ENCODE assay signal across 7 mouse cellular contexts in the genomic region with DNA sequence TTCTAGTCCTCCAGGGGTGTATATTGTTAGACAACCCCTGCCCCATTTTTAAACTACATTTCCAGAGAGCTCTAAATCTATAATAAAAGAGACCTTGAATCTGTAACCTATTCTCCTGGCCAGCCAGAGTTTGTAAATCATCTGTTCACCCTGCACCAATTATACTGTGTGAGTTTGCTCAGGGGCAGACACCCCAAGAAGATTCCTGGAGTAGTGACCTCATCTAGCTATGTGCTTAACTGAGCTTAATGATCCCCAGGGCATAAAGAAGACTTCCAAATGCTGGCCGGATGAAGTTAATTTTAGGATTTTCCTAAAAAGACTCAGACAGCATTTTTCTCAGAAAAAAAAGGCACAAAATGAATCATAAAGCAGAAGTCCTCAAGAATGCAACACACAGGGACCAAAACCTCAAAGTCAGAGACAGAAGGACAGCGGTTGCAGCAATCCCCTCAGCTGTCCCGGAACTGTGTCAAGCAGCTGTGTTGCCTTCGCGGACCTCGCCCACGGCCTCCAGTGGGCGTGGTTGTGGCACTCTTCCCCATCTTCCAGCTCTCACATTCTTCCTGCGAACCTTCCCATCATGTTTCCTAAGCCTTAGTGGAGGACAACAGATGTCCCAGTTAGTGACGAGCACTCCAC. TPM values are rescaled to one million over a fixed set of nuclear protein-coding genes. Genes with fewer than 3 reads are reported as not detected.
DNase-seq lines count a peak whose midpoint lies in the region; ATAC-seq and TF ChIP-seq lines count a peak whose summit lies in the region.

No protein-coding gene starts in this region.

- DNase-seq in adipocyte (ENCODE audit: low spot score), result peak; percentile 20
- DNase-seq in brain, adult 2 months (ENCODE audit: low read depth, low spot score), result peak; percentile 50
- DNase-seq in heart, postnatal 0 days (ENCODE audit: low spot score), result peak; percentile 25
- peak; percentile 2 for DNase-seq in liver, embryonic 13.5 days
- DNase-seq in layer of hippocampus, postnatal 10 days (ENCODE audit: low spot score in 2 of 2), result no peak
- no peak for DNase-seq in natural killer cell, adult 2 months (ENCODE audit: low spot score in 2 of 2)

- peak; percentile 76 for ATAC-seq in heart, postnatal 0 days (ENCODE audit: insufficient read depth, low read depth)
- ATAC-seq in liver, embryonic 13.5 days (ENCODE audit: low read depth), result no peak
- ATAC-seq in stomach, embryonic 16.5 days (ENCODE audit: insufficient read depth, low FRiP score), result peak; percentile 40; the same call in 1 of the 2 replicates

- no peaks in the 10 kb centered on the region for H3K36me3 ChIP-seq in heart, postnatal 0 days (replicated peaks; ENCODE audit: control insufficient read depth, insufficient read depth, low read length)
- no peaks in the 10 kb centered on the region for H3K36me3 ChIP-seq in liver, embryonic 13.5 days
- no peaks in the 10 kb centered on the region for H3K36me3 ChIP-seq in stomach, embryonic 16.5 days (ENCODE audit: control insufficient read depth, insufficient read depth, low read length)

- no peak for TF ChIP-seq CTCF in heart, postnatal 0 days (IDR thresholded peaks at IDR 0.05; ENCODE audit: low read depth)

- no peaks in the 10 kb centered on the region for H3K27me3 ChIP-seq in heart, postnatal 0 days (ENCODE audit: control insufficient read depth, insufficient read depth, low read length)
- no peaks in the 10 kb centered on the region for H3K27me3 ChIP-seq in liver, embryonic 13.5 days
- H3K27me3 ChIP-seq in stomach, embryonic 16.5 days (ENCODE audit: control insufficient read depth, insufficient read depth, low read length), result no peaks in the 10 kb centered on the region

- H3K27ac ChIP-seq in heart, postnatal 0 days (ENCODE audit: low read depth), result peak overlapping the region; percentile 53
- H3K27ac ChIP-seq in liver, embryonic 13.5 days, result no peak overlapping the region
- H3K27ac ChIP-seq in stomach, embryonic 16.5 days (ENCODE audit: low read length), result peak overlapping the region; percentile 3; the same call in 1 of the 2 replicates

- WGBS in heart, postnatal 0 days, result 41% methylated on average over 10 of the region's 10 CpGs
- WGBS in liver, embryonic 13.5 days (ENCODE audit: insufficient replicate concordance), result 39% methylated on average over 10 of the region's 10 CpGs
- WGBS in stomach, embryonic 16.5 days, result 33% methylated on average over 10 of the region's 10 CpGs

- H3K4me1 ChIP-seq in heart, postnatal 0 days (ENCODE audit: control insufficient read depth, insufficient read depth), result no peaks in the 10 kb centered on the region
- no peaks in the 10 kb centered on the region for H3K4me1 ChIP-seq in liver, embryonic 13.5 days (replicated peaks)
- H3K4me1 ChIP-seq in stomach, embryonic 16.5 days (ENCODE audit: control insufficient read depth, insufficient read depth, low read length), result no peaks in the 10 kb centered on the region

- H3K4me2 ChIP-seq in heart, postnatal 0 days (ENCODE audit: low read depth, low read length), result no peak overlapping the region; the same call in 1 of the 2 replicates
- no peak overlapping the region for H3K4me2 ChIP-seq in liver, embryonic 13.5 days
- H3K4me2 ChIP-seq in stomach, embryonic 16.5 days (ENCODE audit: low read depth, low read length), result peak overlapping the region; percentile 13; the same call in 1 of the 2 replicates

- H3K9me3 ChIP-seq in heart, postnatal 0 days (replicated peaks; ENCODE audit: control insufficient read depth, low read length), result no peaks in the 10 kb centered on the region
- H3K9me3 ChIP-seq in liver, embryonic 13.5 days (replicated peaks), result no peaks in the 10 kb centered on the region
- H3K9me3 ChIP-seq in stomach, embryonic 16.5 days (replicated peaks; ENCODE audit: control insufficient read depth, low read length), result no peaks in the 10 kb centered on the region

- H3K4me3 ChIP-seq in heart, postnatal 0 days (ENCODE audit: low read depth, low read length), result no peak overlapping the region
- no peak overlapping the region for H3K4me3 ChIP-seq in liver, embryonic 13.5 days (replicated peaks)
- H3K4me3 ChIP-seq in stomach, embryonic 16.5 days (replicated peaks; ENCODE audit: low read length), result no peak overlapping the region

- no peak for TF ChIP-seq EP300 in heart, postnatal 0 days (IDR thresholded peaks at IDR 0.05; ENCODE audit: low read depth)

- H3K9ac ChIP-seq in heart, postnatal 0 days (replicated peaks; ENCODE audit: low read depth, low read length), result no peak overlapping the region
- no peak overlapping the region for H3K9ac ChIP-seq in liver, embryonic 13.5 days
- H3K9ac ChIP-seq in stomach, embryonic 16.5 days (ENCODE audit: low read length), result no peak overlapping the region

RNA-seq across cellular contexts. Expression of a gene that starts 2.8 kb away (rescaled TPM):
- total RNA-seq in heart, postnatal 0 days (2014; rRNA removed; ENCODE audit: low replicate concordance), result not detected in 2 replicates
- polyA plus RNA-seq in heart, postnatal 0 days (2015; fragmentation: Nextera tagmentation; extraction: Ambion mirVana), result not detected in 2 replicates
- polyA plus RNA-seq in liver, embryonic 13.5 days (2015; fragmentation: Nextera tagmentation; extraction: Ambion mirVana), result not detected in 2 replicates
- not detected in 2 replicates for polyA plus RNA-seq in stomach, embryonic 16.5 days (2015; fragmentation: Nextera tagmentation; extraction: Ambion mirVana)
- under 1 TPM in 1 of 2 experiments, not detected in 1; 0.07 TPM for total RNA-seq in layer of hippocampus, postnatal 10 days (2021)

RNA-seq across cellular contexts. Expression of a gene that starts 13.2 kb away (rescaled TPM):
- not detected in 2 replicates for total RNA-seq in heart, postnatal 0 days (2014; rRNA removed; ENCODE audit: low replicate concordance)
- not detected in 2 replicates for polyA plus RNA-seq in heart, postnatal 0 days (2015; fragmentation: Nextera tagmentation; extraction: Ambion mirVana)
- not detected in 2 replicates for polyA plus RNA-seq in liver, embryonic 13.5 days (2015; fragmentation: Nextera tagmentation; extraction: Ambion mirVana)
- not detected in 2 replicates for polyA plus RNA-seq in stomach, embryonic 16.5 days (2015; fragmentation: Nextera tagmentation; extraction: Ambion mirVana)
- not detected for total RNA-seq in layer of hippocampus, postnatal 10 days (2021)

RNA-seq across cellular contexts. Expression of a gene that starts 23.4 kb away (rescaled TPM):
- total RNA-seq in heart, postnatal 0 days (2014; rRNA removed; ENCODE audit: low replicate concordance), result not detected in 2 replicates
- polyA plus RNA-seq in heart, postnatal 0 days (2015; fragmentation: Nextera tagmentation; extraction: Ambion mirVana), result not detected in 2 replicates
- not detected in 2 replicates for polyA plus RNA-seq in liver, embryonic 13.5 days (2015; fragmentation: Nextera tagmentation; extraction: Ambion mirVana)
- polyA plus RNA-seq in stomach, embryonic 16.5 days (2015; fragmentation: Nextera tagmentation; extraction: Ambion mirVana), result not detected in 2 replicates
- not detected for total RNA-seq in layer of hippocampus, postnatal 10 days (2021)

RNA-seq across cellular contexts. Expression of a gene that starts 31.2 kb away (rescaled TPM):
- not detected in 2 replicates for total RNA-seq in heart, postnatal 0 days (2014; rRNA removed; ENCODE audit: low replicate concordance)
- not detected in 2 replicates for polyA plus RNA-seq in heart, postnatal 0 days (2015; fragmentation: Nextera tagmentation; extraction: Ambion mirVana)
- polyA plus RNA-seq in liver, embryonic 13.5 days (2015; fragmentation: Nextera tagmentation; extraction: Ambion mirVana), result not detected in 2 replicates
- polyA plus RNA-seq in stomach, embryonic 16.5 days (2015; fragmentation: Nextera tagmentation; extraction: Ambion mirVana), result not detected in 2 replicates
- not detected for total RNA-seq in layer of hippocampus, postnatal 10 days (2021)

RNA-seq across cellular contexts. Expression of a gene that starts 43.1 kb away (rescaled TPM):
- not detected in 2 replicates for total RNA-seq in heart, postnatal 0 days (2014; rRNA removed; ENCODE audit: low replicate concordance)
- not detected in 2 replicates for polyA plus RNA-seq in heart, postnatal 0 days (2015; fragmentation: Nextera tagmentation; extraction: Ambion mirVana)
- polyA plus RNA-seq in liver, embryonic 13.5 days (2015; fragmentation: Nextera tagmentation; extraction: Ambion mirVana), result not detected in 2 replicates
- polyA plus RNA-seq in stomach, embryonic 16.5 days (2015; fragmentation: Nextera tagmentation; extraction: Ambion mirVana), result not detected in 2 replicates
- total RNA-seq in layer of hippocampus, postnatal 10 days (2021), result not detected

Comparison
In these comparisons a context has a peak if more than half of its experiments do, and no peak if none do; other contexts are left out.
1. DNase-seq: peak in adipocyte (single experiment), brain, adult 2 months (single experiment), heart, postnatal 0 days (single experiment) and liver, embryonic 13.5 days (single experiment); none in layer of hippocampus, postnatal 10 days (0 of 2) and natural killer cell, adult 2 months (0 of 2).